Mouse (Mus musculus) gastrocnemius, postnatal 36 days (tissue): Measurements from ENCODE around the gene Gm45337. TPM values are rescaled to one million over a fixed set of nuclear protein-coding genes. Genes with fewer than 3 reads are reported as not detected.

Experiments used
- DNase-seq, 2 experiments: peaks; one replicate each; pipeline ENCODE4 v3.0.0; 2022
- intact Hi-C: fragments of 180-260 bp; cut with DNase I; formaldehyde crosslinking; loops from one replicate; pipeline ENCODE4 v1.15.1; 2025
- total RNA-seq, 2 experiments: library from RNA; stranded (reverse); gene quantifications; 2 replicates each; pipeline ENCODE4 v1.2.3; 2021

The Gm45337 gene
- total RNA-seq, 2 experiments from 2014 or later = not detected

GRCm38 (mm10) chr7:142119632-142120031, 24.8 kb downstream of the Gm45337 start:
- intact Hi-C loops = no loop called here
- DNase-seq = no peak

GRCm38 (mm10) chr7:142104747-142105146, 39.7 kb downstream of the Gm45337 start:
- intact Hi-C loops = no loop called here
- DNase-seq = no peak

- intact Hi-C loops = loop anchor here (1.0 to 5.0 kb wide), 3 partner anchors 26 to 79 kb away; partner anchors contain the start of gene Mob2
- peak; percentile 67 to 71 for DNase-seq
These were observed 46.6 kb downstream of the Gm45337 start for GRCm38 (mm10) chr7:142097776-142098175.

- no peak for DNase-seq
- intact Hi-C loops = loop anchor here (1.0 to 5.0 kb wide), 3 partner anchors 25 to 78 kb away; partner anchors contain the start of gene Mob2
These were observed 47.7 kb downstream of the Gm45337 start for GRCm38 (mm10) chr7:142096701-142097100.

- DNase-seq = peak; percentile 85 to 90
- intact Hi-C loops = loop anchor here (2.0 to 5.0 kb wide), 2 partner anchors 15 to 33 kb away; partner anchors contain the start of gene Mob2
These were observed 49.0 kb downstream of the Gm45337 start, which contains the start of gene Dusp8 for GRCm38 (mm10) chr7:142095183-142095931. TSS of gene Dusp8 (minus strand) at chr7:142095843.

- DNase-seq = no peak
- intact Hi-C loops = loop anchor here (2.0 to 5.0 kb wide), 2 partner anchors 14 to 32 kb away; partner anchors contain the start of gene Mob2
These were observed 49.9 kb downstream of the Gm45337 start for GRCm38 (mm10) chr7:142094301-142095143.

GRCm38 (mm10) chr7:142093696-142094240, 50.6 kb downstream of the Gm45337 start:
- intact Hi-C loops = loop anchor here (2.0 kb wide), 1 partner anchor 13 kb away; no protein-coding TSS in a partner anchor
- DNase-seq = no peak

Other genes starting within 250 kb of the Gm45337 start
- 10 to 100 TPM; 26.0 to 31.0 TPM for gene Tollip, start 226.1 kb downstream of the Gm45337 start, total RNA-seq
- under 1 TPM; 0.10 to 0.37 TPM for gene Brsk2, start 194.9 kb downstream of the Gm45337 start, total RNA-seq
- gene Mob2, start 83.5 kb downstream of the Gm45337 start, total RNA-seq = 10 to 100 TPM; 40.2 to 43.7 TPM
- 10 to 100 TPM; 32.5 to 43.4 TPM for gene Dusp8, start 48.8 kb downstream of the Gm45337 start, total RNA-seq
- not detected for gene Gm45618, start 23.9 kb downstream of the Gm45337 start, total RNA-seq
- not detected for gene Gm39115, start 8.6 kb downstream of the Gm45337 start, total RNA-seq
- gene Gm29735, start 12.5 kb upstream of the Gm45337 start, total RNA-seq = not detected
- gene Gm4553, start 21.1 kb upstream of the Gm45337 start, total RNA-seq = not detected
- not detected for gene Krtap5-2, start 31.4 kb upstream of the Gm45337 start, total RNA-seq
- not detected for gene Gm10153, start 45.8 kb upstream of the Gm45337 start, total RNA-seq
- not detected for gene Krtap5-3, start 56.8 kb upstream of the Gm45337 start, total RNA-seq
- not detected for gene Gm7579, start 67.3 kb upstream of the Gm45337 start, total RNA-seq
- not detected for gene Krtap5-5, start 85.4 kb upstream of the Gm45337 start, total RNA-seq
- gene Gm40460, start 96.5 kb upstream of the Gm45337 start, total RNA-seq = not detected
- gene Gm2431, start 113.7 kb upstream of the Gm45337 start, total RNA-seq = not detected
- not detected for gene Gm4559, start 129.8 kb upstream of the Gm45337 start, total RNA-seq
- gene Krtap5-1, start 152.5 kb upstream of the Gm45337 start, total RNA-seq = not detected
- gene Krtap5-4, start 158.9 kb upstream of the Gm45337 start, total RNA-seq = not detected
- gene Ifitm10, start 229.1 kb upstream of the Gm45337 start, total RNA-seq = 1 to 10 TPM; 2.8 to 6.8 TPM
- 1 to 10 TPM; 3.9 to 9.2 TPM for gene Gm49369, start 238.1 kb upstream of the Gm45337 start, total RNA-seq
- gene Ctsd, start 243.4 kb upstream of the Gm45337 start, total RNA-seq = 100 to 1,000 TPM; 330 to 388 TPM